Mouse (Mus musculus) limb, embryonic 11.5 days (tissue): ENCODE results near the gene Kif26a. TPM values are rescaled to one million over a fixed set of nuclear protein-coding genes. Genes with fewer than 3 reads are reported as not detected.

Experiments
- ATAC-seq: fragments of 200-750 bp; cut with Nextera tagmentation; 2 replicates; pipeline ENCODE4 v1.8.0; 2017; ENCODE audit warnings: low read depth; ENCODE audit not compliant: insufficient number of reproducible peaks, low FRiP score, low TSS enrichment
- DNase-seq: peaks from one replicate; pipeline ENCODE4 v3.0.0-alpha.2; 2015; ENCODE audit warnings: low spot score
- H3K27ac ChIP-seq: fragments of 300-500 bp; sonication (generic); replicated peaks from 2 replicates; pipeline ENCODE4 v1.5.1; 2014; ENCODE audit warnings: low read depth, mild to moderate bottlenecking, low read length
- H3K27me3 ChIP-seq: fragments of 300-500 bp; sonication (generic); 2 replicates; pipeline ENCODE4 v1.6.1; 2014; ENCODE audit warnings: mild to moderate bottlenecking, low read length, mixed read lengths; ENCODE audit not compliant: control insufficient read depth, insufficient read depth
- H3K36me3 ChIP-seq: fragments of 300-500 bp; sonication (generic); 2 replicates; pipeline ENCODE4 v1.6.1; 2014; ENCODE audit warnings: mild to moderate bottlenecking, low read length, moderate library complexity, mixed read lengths; ENCODE audit not compliant: control insufficient read depth, insufficient read depth
- H3K4me1 ChIP-seq: fragments of 300-500 bp; sonication (generic); 2 replicates; pipeline ENCODE4 v1.6.1; 2014; ENCODE audit warnings: low read length, mixed read lengths; ENCODE audit not compliant: control insufficient read depth, insufficient read depth
- H3K4me2 ChIP-seq: fragments of 300-500 bp; sonication (generic); 2 replicates; pipeline ENCODE4 v1.6.1; 2014; ENCODE audit warnings: low read depth, mild to moderate bottlenecking, moderate library complexity; ENCODE audit not compliant: severe bottlenecking
- H3K4me3 ChIP-seq: fragments of 300-500 bp; sonication (generic); 2 replicates; pipeline ENCODE4 v1.5.1; 2014; ENCODE audit warnings: low read depth, low read length
- H3K9ac ChIP-seq: fragments of 300-500 bp; sonication (generic); 2 replicates; pipeline ENCODE4 v1.6.1; 2014; ENCODE audit warnings: mild to moderate bottlenecking, low read length
- H3K9me3 ChIP-seq: fragments of 300-500 bp; sonication (generic); 2 replicates; pipeline ENCODE4 v1.6.1; 2016; ENCODE audit warnings: low read length; ENCODE audit not compliant: control insufficient read depth
- WGBS: fragments of 180-500 bp; shearing (Covaris S2); extraction: QIAGEN DNeasy Blood & Tissue Kit; methylation state at CpG from one replicate; pipeline ENCODE4 v1.1.7; 2014; 5-methylcytosine and 5-hydroxymethylcytosine counted together
- polyA plus RNA-seq: library from polyadenylated mRNA; unstranded; fragments of >200 nt; fragmentation: Nextera tagmentation; extraction: Ambion mirVana; gene quantifications from 2 replicates; pipeline ENCODE4 v1.2.1, GENCODE M21; 2014

Kif26a gene
- polyA plus RNA-seq: 2.8 and 3.5 TPM in 2 replicates

DNA sequence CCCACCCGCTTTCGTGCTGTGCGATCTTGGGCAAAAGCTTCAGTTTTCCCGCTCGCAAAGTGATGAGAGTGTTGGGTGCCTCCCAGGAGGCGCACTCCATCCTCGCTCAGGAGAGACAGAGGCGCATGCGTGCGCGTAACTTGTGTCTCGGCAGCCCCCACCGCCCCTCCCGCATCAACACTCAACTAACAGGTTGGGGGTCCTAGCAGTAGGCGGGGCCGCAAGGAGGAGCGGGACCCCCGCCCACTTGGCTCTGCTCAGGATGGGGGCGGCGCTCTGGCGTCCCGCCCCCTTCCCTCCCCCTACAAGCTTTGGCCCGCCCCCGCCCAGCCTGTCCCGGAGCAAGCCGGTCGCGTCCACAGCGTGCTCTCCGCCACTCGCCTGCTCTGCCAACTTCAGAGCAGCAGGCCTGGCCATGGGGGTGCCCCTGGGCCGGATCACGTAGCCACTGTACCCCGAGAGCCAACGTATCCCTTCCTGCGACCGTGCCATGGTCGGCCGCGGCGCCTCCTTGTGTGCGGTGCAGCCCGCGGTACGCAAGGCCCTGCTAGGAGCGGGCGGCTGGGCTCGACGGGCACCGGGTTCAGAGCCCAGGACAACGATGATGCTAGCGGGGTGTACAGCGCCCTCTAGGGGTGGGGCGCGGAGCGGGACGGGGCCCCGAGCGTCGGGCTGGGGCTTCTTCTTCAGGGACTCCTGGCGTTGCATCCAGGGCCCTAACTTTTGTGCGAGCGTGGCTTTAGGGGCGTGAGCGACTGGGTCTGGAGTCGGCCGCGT is at the start of gene Kif26a:
Gene Kif26a, plus strand, starts transcription at position 334 of the 777 bp plus-strand sequence.
- DNase-seq (peak; percentile 85), ATAC-seq (peak; percentile 77)
- no peaks in the 10 kb centered on the region for H3K36me3 ChIP-seq
- 0 out of 2 replicates have a peak within 1 kb of the TSS, but pooled peaks have one; percentile 52 for H3K27ac ChIP-seq
- H3K9ac ChIP-seq: peak within 1 kb of the TSS; percentile 83
- H3K4me3 ChIP-seq: peak within 1 kb of the TSS; percentile 57
- peak within 1 kb of the TSS; percentile 91 for H3K4me2 ChIP-seq
- H3K9me3 ChIP-seq: no peaks in the 10 kb centered on the region
- H3K27me3 ChIP-seq: peaks cover 38% of the 10 kb centered on the region
- under 1% methylated on average over 68 of the region's 68 CpGs for WGBS
- peaks cover 47% of the 10 kb centered on the region for H3K4me1 ChIP-seq

DNA sequence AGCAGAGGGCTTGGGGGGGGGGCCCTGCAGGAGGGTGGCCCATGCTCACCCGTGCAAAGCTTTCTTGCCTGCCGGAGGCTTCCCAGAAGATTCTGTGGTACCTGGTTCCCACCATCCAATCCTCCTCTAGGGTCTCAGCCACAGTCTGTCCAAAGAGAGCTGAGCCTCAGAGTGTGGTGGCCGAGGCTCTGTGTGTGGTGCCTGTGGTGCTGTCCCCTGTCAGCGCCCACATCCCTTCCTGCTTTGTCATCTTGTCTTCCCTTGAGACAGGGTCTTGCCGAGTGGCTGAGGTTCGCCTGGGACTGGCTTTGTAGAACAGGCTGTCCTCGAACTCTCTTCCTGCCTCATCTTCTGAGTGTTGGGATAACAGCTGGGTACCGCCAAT is 49.3 kb upstream of the Kif26a start:
- 78% methylated on average over 8 of the region's 8 CpGs for WGBS
- ATAC-seq (no peak), DNase-seq (no peak)
- no peaks in the 10 kb centered on the region for H3K36me3 ChIP-seq
- H3K9ac ChIP-seq: no peak overlapping the region
- no peaks in the 10 kb centered on the region for H3K4me1 ChIP-seq
- H3K4me2 ChIP-seq: no peak overlapping the region
- H3K4me3 ChIP-seq: no peak overlapping the region
- H3K9me3 ChIP-seq: no peaks in the 10 kb centered on the region
- H3K27me3 ChIP-seq: no peaks in the 10 kb centered on the region
- H3K27ac ChIP-seq: no peak overlapping the region

DNA sequence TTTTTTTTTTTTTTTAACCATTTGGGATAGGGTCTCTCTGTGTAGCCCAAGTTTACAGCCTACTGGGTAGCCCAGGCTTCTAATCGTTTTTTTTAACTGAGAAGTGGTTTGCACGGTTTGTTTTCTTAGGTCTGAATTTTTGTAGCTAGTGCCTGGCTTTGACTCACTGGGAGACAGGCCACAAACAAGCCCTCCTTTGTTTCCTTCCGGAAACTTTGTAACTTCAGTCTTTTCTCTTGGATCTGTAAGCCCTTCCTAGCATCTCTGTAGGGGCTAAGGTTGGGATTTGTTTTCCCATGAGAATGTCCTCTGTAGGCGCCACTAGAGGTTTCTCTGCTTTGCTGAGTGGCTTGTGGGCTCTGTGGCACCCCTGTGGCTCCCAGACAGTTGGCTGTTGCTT is 45.9 kb upstream of the Kif26a start:
- Histone ChIP-seq H3K36me3 (no peaks in the 10 kb centered on the region), H3K4me3 (no peak overlapping the region), H3K4me1 (no peaks in the 10 kb centered on the region), H3K9ac (no peak overlapping the region), H3K27me3 (no peaks in the 10 kb centered on the region), H3K9me3 (no peaks in the 10 kb centered on the region), H3K27ac (no peak overlapping the region), H3K4me2 (no peak overlapping the region)
- 69% methylated on average over 4 of the region's 4 CpGs for WGBS
- DNase-seq (no peak), ATAC-seq (no peak)

DNA sequence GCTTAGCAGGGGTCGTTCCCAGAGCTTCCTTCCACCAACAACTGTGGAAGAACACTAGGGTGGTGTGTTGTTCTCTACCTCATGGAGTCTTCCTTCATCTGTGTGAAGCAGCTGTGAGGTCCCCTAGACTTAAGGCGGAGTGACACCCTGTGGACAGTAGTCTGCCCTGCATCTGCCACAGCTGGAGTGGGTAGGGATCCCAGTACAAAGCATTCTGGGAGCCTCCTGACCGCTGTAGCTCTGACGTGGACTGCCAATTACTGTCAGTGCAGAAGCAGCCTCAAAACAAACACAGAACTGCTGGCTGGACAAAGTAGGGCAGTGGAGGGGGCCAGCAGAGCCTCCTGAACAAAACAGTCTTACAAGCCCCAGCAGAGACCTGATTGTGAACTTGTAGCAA is 45.0 kb upstream of the Kif26a start:
- no peak for DNase-seq
- ATAC-seq: no peak

DNA sequence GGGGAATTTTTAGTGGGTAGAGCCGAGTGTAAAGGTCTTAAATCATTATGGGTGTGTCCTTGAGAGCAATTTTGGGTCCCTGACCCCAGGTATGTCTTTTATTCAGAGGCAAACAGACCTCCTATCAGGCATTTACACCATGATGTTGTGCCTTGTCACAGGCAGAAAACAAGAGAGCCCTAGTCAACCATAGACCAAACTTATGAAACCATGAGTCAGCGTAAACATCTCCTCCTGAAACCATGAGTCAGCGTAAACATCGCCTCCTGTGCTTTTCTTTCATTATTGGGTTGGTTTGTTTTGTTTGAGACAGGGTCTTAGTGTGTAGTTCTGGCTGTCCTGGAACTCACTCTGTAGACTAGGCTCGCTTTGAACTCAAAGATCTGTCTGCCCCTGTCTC is 42.8 kb upstream of the Kif26a start:
- DNase-seq (no peak), ATAC-seq (no peak)
- no peaks in the 10 kb centered on the region for H3K36me3 ChIP-seq
- H3K4me1 ChIP-seq: peaks cover 6% of the 10 kb centered on the region
- H3K9ac ChIP-seq: no peak overlapping the region
- no peak overlapping the region for H3K4me3 ChIP-seq
- H3K27ac ChIP-seq: no peak overlapping the region
- H3K27me3 ChIP-seq: no peaks in the 10 kb centered on the region
- WGBS: 92% methylated on average over 5 of the region's 5 CpGs
- no peaks in the 10 kb centered on the region for H3K9me3 ChIP-seq
- no peak overlapping the region for H3K4me2 ChIP-seq

More for the DNA sequence above, 45.0 kb upstream of the Kif26a start:
- H3K27me3 ChIP-seq: no peaks in the 10 kb centered on the region
- no peak overlapping the region for H3K4me2 ChIP-seq
- WGBS: 51% methylated on average over 4 of the region's 4 CpGs
- 0 out of 2 replicates have a peak overlapping the region, but pooled peaks have one; percentile 18 for H3K27ac ChIP-seq
- H3K36me3 ChIP-seq: no peaks in the 10 kb centered on the region
- H3K4me1 ChIP-seq: no peaks in the 10 kb centered on the region
- H3K9ac ChIP-seq: no peak overlapping the region
- H3K9me3 ChIP-seq: no peaks in the 10 kb centered on the region
- H3K4me3 ChIP-seq: no peak overlapping the region

DNA sequence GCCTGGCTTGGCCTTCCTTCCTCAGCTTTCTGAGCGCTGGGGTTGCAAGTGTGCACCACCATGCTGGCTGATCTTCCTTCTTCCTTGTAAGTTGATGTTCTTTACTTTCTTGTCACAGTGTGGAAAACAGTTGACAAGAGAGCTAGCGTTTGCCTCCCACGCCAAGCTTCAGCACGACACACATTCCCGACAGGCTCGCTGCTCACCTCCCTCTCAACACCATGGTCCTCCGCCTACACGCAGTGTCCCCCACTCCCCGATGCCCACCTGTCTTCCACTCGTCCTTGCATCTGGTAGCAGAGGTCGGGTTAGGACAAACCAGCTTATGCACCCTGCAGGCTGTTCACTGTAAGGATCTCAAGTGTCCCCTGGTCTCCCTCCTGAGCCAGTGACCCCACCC is 41.1 kb upstream of the Kif26a start:
- WGBS: 86% methylated on average over 11 of the region's 11 CpGs

DNA sequence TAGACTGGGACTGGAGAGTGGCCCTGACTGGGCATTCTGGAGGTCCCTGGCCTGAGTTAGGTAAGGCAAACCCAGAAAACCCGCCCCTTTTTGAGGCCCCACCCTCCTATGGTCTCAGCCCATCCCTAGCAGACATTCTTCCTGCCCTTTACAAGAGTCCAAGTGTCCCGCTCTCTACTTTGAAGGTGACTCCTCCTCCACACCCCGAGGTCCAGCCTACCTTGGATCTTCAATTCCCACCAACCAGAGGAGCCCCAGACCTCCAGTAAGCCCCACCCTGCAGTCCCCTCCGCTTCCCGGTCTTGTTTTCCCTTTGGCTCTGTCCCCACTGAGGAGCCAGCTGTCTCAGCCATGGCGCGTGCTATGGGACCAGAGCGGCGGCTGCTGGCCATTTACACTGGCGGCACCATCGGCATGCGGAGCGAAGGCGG is 39.5 kb upstream of the Kif26a start, which contains the start of gene Aspg:
Gene Aspg, plus strand, starts transcription at position 139 of the 431 bp plus-strand sequence.
- no peak within 1 kb of the TSS for H3K27ac ChIP-seq

More for the DNA sequence above, 41.1 kb upstream of the Kif26a start:
- Histone ChIP-seq H3K36me3 (no peaks in the 10 kb centered on the region), H3K27ac (no peak overlapping the region), H3K4me3 (no peak overlapping the region), H3K4me1 (peaks cover 6% of the 10 kb centered on the region), H3K4me2 (no peak overlapping the region), H3K27me3 (no peaks in the 10 kb centered on the region), H3K9ac (no peak overlapping the region), H3K9me3 (no peaks in the 10 kb centered on the region)
- DNase-seq (no peak), ATAC-seq (no peak)

DNA sequence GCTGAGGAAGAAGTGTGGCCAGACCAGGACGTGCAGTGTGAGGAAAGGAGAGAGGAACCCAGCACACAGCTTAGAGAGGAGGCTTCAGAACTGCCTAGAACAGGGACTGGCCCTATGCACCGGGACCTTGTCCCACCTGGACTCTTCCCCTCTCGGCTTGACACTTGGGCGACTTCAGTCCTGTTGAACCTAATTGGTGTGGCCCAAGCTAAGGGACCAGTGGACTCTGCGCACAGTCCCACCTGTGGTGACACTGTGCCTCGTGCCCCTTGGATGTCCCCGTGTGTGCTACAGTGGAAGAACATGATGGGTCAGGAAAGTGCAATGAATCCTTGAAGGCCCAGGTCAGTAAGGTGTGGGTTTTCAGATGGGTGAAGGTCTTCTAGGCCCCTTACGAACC is 38.3 kb upstream of the Kif26a start:
- Histone ChIP-seq H3K36me3 (no peaks in the 10 kb centered on the region), H3K27me3 (no peaks in the 10 kb centered on the region), H3K9me3 (no peaks in the 10 kb centered on the region), H3K4me2 (no peak overlapping the region), H3K4me3 (no peak overlapping the region), H3K27ac (no peak overlapping the region), H3K9ac (no peak overlapping the region), H3K4me1 (peaks cover 7% of the 10 kb centered on the region)
- WGBS: 91% methylated on average over 8 of the region's 8 CpGs
- DNase-seq (no peak), ATAC-seq (no peak)

More for the DNA sequence above, 39.5 kb upstream of the Kif26a start, which contains the start of gene Aspg:
- DNase-seq (peak; percentile 61), ATAC-seq (peak; percentile 68; the same call in 1 of the 2 replicates)
- Histone ChIP-seq H3K36me3 (no peaks in the 10 kb centered on the region), H3K4me3 (peak within 1 kb of the TSS; percentile 5; the same call in 1 of the 2 replicates), H3K27me3 (no peaks in the 10 kb centered on the region), H3K4me2 (peak within 1 kb of the TSS; percentile 47), H3K4me1 (peaks cover 6% of the 10 kb centered on the region), H3K9ac (no peak within 1 kb of the TSS), H3K9me3 (no peaks in the 10 kb centered on the region)
- WGBS: under 1% methylated on average over 14 of the region's 14 CpGs
